11 mouse cellular contexts compared by ENCODE assay signal in genomic region chr10:95317581-95318391, GRCm38 (mm10). TPM values are rescaled to one million over a fixed set of nuclear protein-coding genes. Genes with fewer than 3 reads are reported as not detected.
DNase-seq lines count a peak whose midpoint lies in the region; ATAC-seq and TF ChIP-seq lines count a peak whose summit lies in the region.
"Had no signal": no experiment of that assay in that cellular context is flagged by ENCODE, and none has a peak within 500 bp of the region (broad histone marks: within the 10 kb centered on the region; RNA-seq: fewer than 3 reads in every experiment).

No protein-coding gene starts in this region.

- H3K4me2 ChIP-seq in heart, embryonic 11.5 days = no peak overlapping the region
- H3K4me2 ChIP-seq in heart, embryonic 16.5 days (ENCODE audit: low read depth, low read length) = peak overlapping the region; percentile 29; the same call in 1 of the 2 replicates
- H3K4me2 ChIP-seq: limb, embryonic 13.5 days; midbrain, embryonic 13.5 days had no signal

- no peaks in the 10 kb centered on the region for H3K27me3 ChIP-seq in heart, embryonic 11.5 days (ENCODE audit: control insufficient read depth, insufficient read depth, low read length)
- no peaks in the 10 kb centered on the region for H3K27me3 ChIP-seq in ES-Bruce4 (ENCODE audit: control insufficient read depth, insufficient read depth, low read length, poor library complexity, severe bottlenecking)
- no peaks in the 10 kb centered on the region for H3K27me3 ChIP-seq in heart, embryonic 16.5 days (ENCODE audit: control insufficient read depth, insufficient read depth, low read length)
- H3K27me3 ChIP-seq: midbrain, embryonic 13.5 days had no signal

- DNase-seq in heart, adult 11 months = peak; percentile 99
- DNase-seq in gastrocnemius, adult 2 months = peak; percentile 79
- no peak for DNase-seq in thymus, postnatal 4 days
- DNase-seq in MN1 (ENCODE audit: low spot score) = no peak
- DNase-seq in urinary bladder, postnatal 25 days (ENCODE audit: low spot score) = no peak

- intact Hi-C loops in gastrocnemius, adult 2 months (cut with DNase I) = loop anchor here (1.0 to 5.0 kb wide), 4 partner anchors 53 to 325 kb away; no protein-coding TSS in a partner anchor

- TF ChIP-seq POLR2A in ES-Bruce4 (IDR thresholded peaks at IDR 0.05; ENCODE audit: insufficient read depth, low read length) = no peak

- WGBS in heart, embryonic 11.5 days (ENCODE audit: insufficient replicate concordance) = 82% methylated on average over 21 of the region's 21 CpGs
- 82% methylated on average over 21 of the region's 21 CpGs for WGBS in heart, embryonic 16.5 days

- no peak overlapping the region for H3K4me3 ChIP-seq in heart, embryonic 11.5 days (ENCODE audit: low read depth, low read length)
- peak overlapping the region; percentile 14; the same call in 1 of the 2 replicates for H3K4me3 ChIP-seq in ES-Bruce4 (ENCODE audit: low read depth, low read length)
- peak overlapping the region; percentile 64 for H3K4me3 ChIP-seq in gastrocnemius, adult 2 months
- H3K4me3 ChIP-seq in heart, embryonic 16.5 days (ENCODE audit: low read length) = no peak overlapping the region
- H3K4me3 ChIP-seq: limb, embryonic 13.5 days; midbrain, embryonic 13.5 days had no signal

- no peaks in the 10 kb centered on the region for H3K36me3 ChIP-seq in heart, embryonic 11.5 days (ENCODE audit: control insufficient read depth, insufficient read depth, low read length)
- no peaks in the 10 kb centered on the region for H3K36me3 ChIP-seq in ES-Bruce4 (ENCODE audit: control insufficient read depth, insufficient read depth, low read length, poor library complexity, severe bottlenecking)
- H3K36me3 ChIP-seq in heart, embryonic 16.5 days (ENCODE audit: control insufficient read depth, insufficient read depth) = no peaks in the 10 kb centered on the region
- H3K36me3 ChIP-seq: limb, embryonic 13.5 days; midbrain, embryonic 13.5 days had no signal

- no peak for TF ChIP-seq CTCF in ES-Bruce4 (IDR thresholded peaks at IDR 0.05; ENCODE audit: low read depth, low read length)
- TF ChIP-seq CTCF in gastrocnemius, adult 2 months (IDR thresholded peaks at IDR 0.05) = no peak

- no peak for TF ChIP-seq EP300 in ES-Bruce4 (IDR thresholded peaks at IDR 0.05; ENCODE audit: insufficient read depth, low read depth, low read length)

- no peak overlapping the region for H3K9ac ChIP-seq in heart, embryonic 11.5 days (ENCODE audit: low read depth, low read length)
- H3K9ac ChIP-seq in ES-Bruce4 (ENCODE audit: low read depth, poor library complexity, severe bottlenecking) = peak overlapping the region; percentile 23
- H3K9ac ChIP-seq in heart, embryonic 16.5 days (ENCODE audit: low read length) = peak overlapping the region; percentile 71
- H3K9ac ChIP-seq: limb, embryonic 13.5 days; midbrain, embryonic 13.5 days had no signal

- H3K27ac ChIP-seq in heart, embryonic 11.5 days (ENCODE audit: low read depth, low read length) = no peak overlapping the region
- H3K27ac ChIP-seq in ES-Bruce4 (ENCODE audit: insufficient read depth, low read length) = no peak overlapping the region
- peak overlapping the region; percentile 90 for H3K27ac ChIP-seq in gastrocnemius, adult 2 months
- H3K27ac ChIP-seq in heart, embryonic 16.5 days (ENCODE audit: low read length) = peak overlapping the region; percentile 76
- H3K27ac ChIP-seq: limb, embryonic 13.5 days; midbrain, embryonic 13.5 days had no signal

- H3K9me3 ChIP-seq in heart, embryonic 11.5 days (replicated peaks; ENCODE audit: control insufficient read depth, low read length) = no peaks in the 10 kb centered on the region
- H3K9me3 ChIP-seq in ES-Bruce4 (replicated peaks; ENCODE audit: control insufficient read depth, insufficient read depth, low read length, poor library complexity, severe bottlenecking) = no peaks in the 10 kb centered on the region
- no peaks in the 10 kb centered on the region for H3K9me3 ChIP-seq in heart, embryonic 16.5 days (replicated peaks; ENCODE audit: control insufficient read depth, low read length)
- H3K9me3 ChIP-seq: limb, embryonic 13.5 days; midbrain, embryonic 13.5 days had no signal

- H3K4me1 ChIP-seq in heart, embryonic 11.5 days (ENCODE audit: control insufficient read depth, insufficient read depth, low read length) = peaks cover 36% of the 10 kb centered on the region
- peaks cover 10% of the 10 kb centered on the region for H3K4me1 ChIP-seq in ES-Bruce4 (ENCODE audit: control insufficient read depth, insufficient read depth, low read length)
- peaks cover 35% of the 10 kb centered on the region for H3K4me1 ChIP-seq in heart, embryonic 16.5 days (ENCODE audit: control insufficient read depth, insufficient read depth, low read length)

- ATAC-seq in heart, embryonic 11.5 days (replicated peaks; ENCODE audit: insufficient number of reproducible peaks, low FRiP score, low TSS enrichment) = no peak
- ATAC-seq in heart, embryonic 16.5 days (replicated peaks; ENCODE audit: extremely low read depth, insufficient read depth, low FRiP score) = no peak
- ATAC-seq: forebrain, embryonic 14.5 days; midbrain, embryonic 13.5 days had no signal

RNA-seq across cellular contexts. Expression of gene Cradd, which starts 6.1 kb away (rescaled TPM):
- 10.6 and 11.7 TPM in 2 replicates for polyA plus RNA-seq in heart, embryonic 11.5 days (2014; fragmentation: Nextera tagmentation; extraction: Ambion mirVana)
- polyA plus RNA-seq in ES-Bruce4 (2011; ENCODE audit: insufficient read depth, insufficient read length, low read depth, missing spikeins) = 18.4 and 21.9 TPM in 2 replicates
- total RNA-seq in gastrocnemius, adult 2 months (2021) = 1 to 10 TPM; 8.6 to 9.8 TPM
- 7.5 and 7.6 TPM in 2 replicates for polyA plus RNA-seq in heart, embryonic 16.5 days (2015; fragmentation: Nextera tagmentation; extraction: Ambion mirVana)

Comparison
In these comparisons a context has a peak if more than half of its experiments do, and no peak if none do; other contexts are left out.
1. H3K27ac ChIP-seq: peak in gastrocnemius, adult 2 months (single experiment) and heart, embryonic 16.5 days (single experiment); none in heart, embryonic 11.5 days (single experiment) and ES-Bruce4 (single experiment).
2. DNase-seq: peak in heart, adult 11 months (single experiment) and gastrocnemius, adult 2 months (single experiment); none in thymus, postnatal 4 days (single experiment), MN1 (single experiment) and urinary bladder, postnatal 25 days (single experiment).
3. H3K4me3 ChIP-seq: peak in ES-Bruce4 (single experiment) and gastrocnemius, adult 2 months (single experiment); none in heart, embryonic 11.5 days (single experiment) and heart, embryonic 16.5 days (single experiment).